Mouse (Mus musculus) spleen, postnatal 10 days (tissue): ENCODE results near the gene Gm28047.
"Not testable (repeated sequence)": the region's sequence is repeated elsewhere in the genome, so short reads cannot be mapped to it uniquely, and the experiment has no call there.

ENCODE experiments used
- DNase-seq, 2 experiments: peaks; one replicate each; pipeline ENCODE4 v3.0.0; 2021 to 2022; ENCODE audit warnings: low spot score in 2 of 2

Gene Gm28047

GRCm38 (mm10) chr15:102624970-102625686 lies at the start of gene Gm28047, which contains the start of gene Atf7:
TSS of gene Gm28047 (minus strand) at chr15:102625067.
TSS of gene Atf7 (minus strand) at chr15:102625464.
- DNase-seq: peak; percentile 98 to 100

DNA sequence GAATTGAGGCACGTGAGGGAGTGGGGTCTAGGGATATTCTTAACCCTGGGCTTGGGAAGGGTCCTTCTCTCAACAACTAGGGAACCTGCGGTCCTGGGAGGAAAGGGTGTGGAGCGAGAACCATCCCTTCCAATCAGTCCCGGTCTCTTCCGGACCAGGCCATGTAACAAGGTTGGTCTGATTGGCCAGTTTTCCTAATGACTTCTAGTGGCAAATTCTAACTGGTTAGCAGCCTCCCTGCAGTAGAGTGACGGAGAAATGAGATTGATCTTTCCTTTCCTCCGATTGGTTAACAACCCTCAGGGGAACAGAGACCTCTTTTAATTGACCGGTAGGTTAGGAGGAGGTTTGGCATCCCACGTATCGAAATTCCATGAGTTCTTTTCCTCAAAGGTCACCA lies 48.7 kb upstream of the Gm28047 start:
- DNase-seq: no peak

DNA sequence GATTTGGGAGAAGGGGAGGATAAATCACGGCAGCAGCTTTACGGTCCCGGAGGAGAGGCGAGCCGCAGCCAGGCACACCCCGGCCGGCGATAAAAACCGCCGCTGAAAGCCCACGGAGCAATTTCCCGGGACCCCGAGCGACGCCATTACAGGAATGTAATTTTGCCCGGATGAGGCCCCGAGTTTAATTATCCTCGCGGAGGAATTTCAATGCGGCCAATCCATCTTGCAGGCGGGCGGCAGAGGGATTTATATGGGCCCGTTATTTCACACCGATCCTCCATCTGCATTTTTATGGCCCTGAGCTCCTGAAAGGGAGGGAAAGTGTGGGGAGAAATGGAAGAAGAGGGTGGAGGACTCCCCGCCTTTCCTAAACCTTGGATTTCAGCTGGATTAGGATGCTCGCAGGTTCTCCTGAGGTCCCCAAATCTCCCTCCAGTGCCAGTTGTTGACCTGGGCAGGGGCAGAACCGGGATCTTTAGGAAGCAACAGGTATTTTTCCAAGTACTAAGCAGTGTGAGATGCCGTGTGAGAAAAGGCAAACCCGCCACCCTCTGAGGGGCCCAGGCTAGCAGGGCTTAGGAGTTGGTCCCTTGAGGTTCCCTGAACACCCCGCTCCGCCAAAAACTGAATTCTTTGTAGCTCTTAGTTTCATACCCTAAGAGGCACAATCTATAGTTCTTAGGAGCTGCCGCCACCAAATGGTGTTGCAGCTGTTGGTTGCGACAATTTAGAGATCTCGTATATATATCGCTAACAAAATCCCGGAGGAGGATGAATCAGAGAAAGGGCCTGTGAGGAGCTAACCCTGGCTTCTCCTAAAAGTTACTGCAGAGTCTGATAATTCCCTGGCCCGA lies 47.6 kb upstream of the Gm28047 start, which contains the start of gene Atp5g2:
TSS of gene Atp5g2 (minus strand) at position 138 of the 857 bp plus-strand sequence.
- DNase-seq: peak in 1 of 2 experiments; percentile 18

DNA sequence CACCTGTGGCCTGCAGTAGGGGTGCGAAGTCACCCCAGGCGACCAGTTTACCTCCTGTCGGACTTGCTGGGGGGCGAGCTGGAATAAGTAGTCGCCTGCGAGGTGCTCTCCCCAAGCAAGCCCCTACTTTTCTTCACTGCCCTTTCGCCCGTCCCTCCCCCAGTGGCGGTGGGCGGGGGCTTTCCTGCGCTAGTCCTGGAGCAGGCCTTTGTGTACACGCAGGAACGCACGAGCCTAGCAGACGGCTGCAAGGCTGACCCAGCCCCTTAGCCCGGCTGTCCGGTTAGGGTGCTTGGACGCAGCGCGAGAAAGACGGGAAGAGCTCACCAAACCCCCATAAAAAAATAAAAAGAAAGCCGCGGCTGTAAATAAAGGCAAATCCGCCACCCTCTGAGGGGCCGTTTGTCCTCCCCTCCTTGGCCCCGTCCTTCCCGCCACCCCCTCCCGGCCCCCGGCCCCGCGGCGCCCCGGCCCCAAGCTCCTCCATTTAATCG lies 46.9 kb upstream of the Gm28047 start:
- DNase-seq: peak; percentile 36 to 70

GRCm38 (mm10) chr15:102670767-102671575 lies 46.1 kb upstream of the Gm28047 start:
- DNase-seq: peak; percentile 95 to 96

- DNase-seq: peak in 1 of 2 experiments; percentile 35
Measured at GRCm38 (mm10) chr15:102670281-102670680, 45.4 kb upstream of the Gm28047 start.

- no peak for DNase-seq
Measured at GRCm38 (mm10) chr15:102669571-102669970, 44.7 kb upstream of the Gm28047 start.

- DNase-seq: peak; percentile 22 to 77
Measured at GRCm38 (mm10) chr15:102665494-102665893, 40.6 kb upstream of the Gm28047 start.

DNA sequence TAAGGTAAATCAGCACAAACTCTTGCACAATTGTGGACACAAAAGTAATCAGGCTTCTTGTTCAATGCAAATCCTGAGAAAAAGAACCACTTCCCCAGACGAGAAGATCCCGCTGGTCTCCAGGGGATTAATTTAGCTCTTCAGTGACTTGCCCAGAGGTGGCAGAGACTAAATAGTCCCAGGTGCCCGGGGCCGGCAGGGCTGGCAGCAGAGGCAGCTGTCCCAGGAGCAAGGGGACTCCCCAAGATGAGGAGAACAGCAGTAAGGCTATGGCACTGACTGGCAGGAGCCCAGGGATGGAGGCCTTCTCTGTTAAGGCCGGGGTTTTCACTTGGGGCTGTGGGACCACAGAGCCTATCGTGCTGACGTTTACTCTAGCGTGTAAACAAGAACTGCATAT lies 39.0 kb upstream of the Gm28047 start:
- no peak for DNase-seq

GRCm38 (mm10) chr15:102662601-102663000 lies 37.7 kb upstream of the Gm28047 start:
- not testable (repeated sequence) for DNase-seq

GRCm38 (mm10) chr15:102657926-102658381 lies 33.1 kb upstream of the Gm28047 start:
- DNase-seq: no peak

- DNase-seq: no peak
Measured at GRCm38 (mm10) chr15:102656658-102657057, 31.8 kb upstream of the Gm28047 start.

DNA sequence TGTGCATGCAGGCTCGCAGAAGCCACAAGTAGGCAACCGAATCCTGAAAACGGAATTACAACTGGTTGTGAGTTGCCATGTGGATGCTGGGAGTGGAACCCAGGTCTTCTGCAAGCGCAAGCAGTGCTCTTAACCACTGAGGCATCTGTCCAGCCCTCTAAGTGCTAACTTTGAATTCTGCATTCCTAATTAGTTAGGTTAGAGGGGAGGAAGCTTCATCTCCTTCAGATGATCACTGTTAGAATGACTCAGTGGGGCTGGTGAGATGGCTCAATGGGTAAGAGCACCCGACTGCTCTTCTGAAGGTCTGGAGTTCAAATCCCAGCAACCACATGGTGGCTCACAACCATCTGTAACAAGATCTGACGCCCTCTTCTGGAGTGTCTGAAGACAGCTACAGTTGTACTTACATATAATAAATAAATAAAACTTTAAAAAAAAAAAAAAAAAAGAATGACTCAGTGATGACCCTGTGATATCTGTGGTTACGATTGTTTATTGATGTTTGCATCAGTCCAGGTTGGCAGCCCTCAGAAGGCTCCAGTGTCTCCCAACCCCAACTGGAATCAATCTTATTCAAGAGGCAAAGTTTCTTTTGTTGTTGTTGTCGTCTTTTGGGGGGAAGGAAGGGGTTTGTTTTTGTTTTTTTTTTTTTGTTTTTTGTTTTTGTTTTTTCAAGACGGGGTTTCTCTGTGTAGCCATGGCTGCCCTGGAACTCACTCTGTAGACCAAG lies 27.2 kb upstream of the Gm28047 start:
- not testable (repeated sequence) for DNase-seq

DNA sequence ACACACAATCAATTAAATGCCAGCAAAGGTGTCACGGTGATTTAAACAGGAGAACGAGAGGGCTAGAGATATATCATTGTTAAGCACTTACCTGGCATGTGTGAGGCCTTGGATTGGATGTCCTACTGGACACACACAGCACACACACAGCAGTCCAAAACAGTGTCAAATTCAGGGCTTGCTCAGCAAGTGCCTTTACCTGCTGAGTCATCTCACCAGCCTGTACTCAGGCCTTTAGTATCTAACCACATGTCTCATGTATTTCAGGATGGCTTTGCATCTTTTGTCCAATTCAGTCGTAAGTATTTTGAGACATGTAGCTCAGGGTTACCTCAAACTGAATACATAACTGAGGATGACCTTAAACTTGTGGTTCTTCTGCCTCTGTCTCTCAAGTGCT lies 26.2 kb upstream of the Gm28047 start:
- DNase-seq: no peak

GRCm38 (mm10) chr15:102635817-102636216 lies 10.9 kb upstream of the Gm28047 start:
- DNase-seq: no peak

- no peak for DNase-seq
Measured at GRCm38 (mm10) chr15:102634684-102635083, 9.8 kb upstream of the Gm28047 start.

DNA sequence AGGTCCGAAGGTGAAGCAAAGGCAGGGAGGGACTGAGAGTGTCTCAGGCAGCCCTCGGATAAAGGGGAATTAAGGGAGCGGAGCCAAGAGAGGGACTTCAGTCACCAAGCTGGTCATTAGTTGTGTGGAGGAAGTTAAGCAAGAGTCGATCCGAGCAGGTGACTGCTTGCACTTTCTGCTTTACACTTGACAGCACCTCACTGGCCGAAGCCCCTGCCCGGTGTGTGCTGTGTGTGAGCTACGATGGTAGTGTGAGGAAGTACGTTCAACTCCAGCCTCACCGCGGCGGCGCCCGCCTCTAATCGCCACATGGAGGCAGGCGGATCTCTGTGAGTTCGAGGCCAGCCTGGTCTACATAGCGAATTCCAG lies 804 bp upstream of the Gm28047 start:
- peak in 1 of 2 experiments; percentile 74 for DNase-seq

- DNase-seq: peak in 1 of 2 experiments; percentile 23
Measured at GRCm38 (mm10) chr15:102624291-102624969, 437 bp downstream of the Gm28047 start.

DNA sequence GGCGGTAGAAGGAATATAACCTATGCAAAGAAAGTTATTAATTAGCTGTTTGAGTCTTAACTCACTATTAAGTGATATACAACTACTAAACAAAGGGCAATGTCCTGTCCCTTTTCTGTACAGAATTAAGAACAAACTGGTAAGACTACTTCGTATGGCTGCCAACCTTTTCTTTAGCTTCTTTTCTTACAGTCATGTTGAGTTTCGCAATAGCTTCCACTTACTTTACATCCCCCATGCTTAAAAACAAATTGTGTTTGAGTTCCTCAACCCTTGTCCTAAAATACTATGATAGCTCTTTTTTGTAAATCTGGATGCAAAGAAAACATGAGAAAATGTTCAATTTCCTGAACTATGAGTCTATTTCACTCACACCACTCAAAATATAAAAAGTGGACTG lies 1.7 kb downstream of the Gm28047 start:
- no peak for DNase-seq

- no peak for DNase-seq
Measured at GRCm38 (mm10) chr15:102622536-102622935, 2.3 kb downstream of the Gm28047 start.
